Mouse (Mus musculus) left cerebral cortex, postnatal 14 days (tissue): Measurements from ENCODE around the gene Pfn4. TPM values are rescaled to one million over a fixed set of nuclear protein-coding genes. Genes with fewer than 3 reads are reported as not detected.
"Not testable (repeated sequence)": the region's sequence is repeated elsewhere in the genome, so short reads cannot be mapped to it uniquely, and the experiment has no call there.

Experiments used
- DNase-seq, 2 experiments: peaks; one replicate each; pipeline ENCODE4 v3.0.0; 2021 to 2022; ENCODE audit warnings: low spot score in 2 of 2, mixed read lengths in 1 of 2
- intact Hi-C: fragments of 180-260 bp; cut with DNase I; formaldehyde crosslinking; loops from one replicate; pipeline ENCODE4 v1.15.1; 2025
- long read RNA-seq, 2 experiments: library from polyadenylated mRNA; stranded (forward); transcript quantifications; one replicate each; pipeline ENCODE4 v2.0.0; 2021
- total RNA-seq, 2 experiments: library from RNA; stranded (reverse); gene quantifications; 2 replicates each; pipeline ENCODE4 v1.2.3; 2021

Gene Pfn4
- total RNA-seq = 10 to 100 TPM; 11.3 to 13.0 TPM
- long read RNA-seq, experiment 1, transcript Pfn4-201 (4 exons, 1,306 nt) = major isoform, 12 of 12 reads
- long read RNA-seq, experiment 1, partial matches to known transcripts = 0 of 12 reads
- long read RNA-seq, experiment 1, other reads (novel, unspliced or antisense) = 0 of 12 reads
- long read RNA-seq, experiment 2, transcript Pfn4-201 (4 exons, 1,306 nt) = major isoform, 7 of 11 reads
- long read RNA-seq, experiment 2, partial matches to known transcripts = 2 of 11 reads
- long read RNA-seq, experiment 2, other reads (novel, unspliced or antisense) = 2 of 11 reads

- peak; percentile 97 to 99 for DNase-seq
- intact Hi-C loops = loop anchor here (5.0 kb wide), 1 partner anchor 46 kb away; no protein-coding TSS in a partner anchor
Observed at GRCm38 (mm10) chr12:4768492-4769332, at the start of gene Pfn4, which contains the start of gene Fam228b. TSS of gene Pfn4 (plus strand) at chr12:4769022. TSS of gene Fam228b (minus strand) at chr12:4769267.

GRCm38 (mm10) chr12:4719066-4719761, 49.6 kb upstream of the Pfn4 start:
- DNase-seq = no peak

GRCm38 (mm10) chr12:4719762-4720754, 48.8 kb upstream of the Pfn4 start:
- DNase-seq = no peak
- intact Hi-C loops = loop anchor here (5.0 kb wide), 1 partner anchor 47 kb away; the partner anchor contains the start of genes Fam228b and Pfn4

More at GRCm38 (mm10) chr12:4719066-4719761, 49.6 kb upstream of the Pfn4 start:
- intact Hi-C loops = no loop called here

GRCm38 (mm10) chr12:4729165-4729564, 39.7 kb upstream of the Pfn4 start:
- intact Hi-C loops = no loop called here
- no peak for DNase-seq

- DNase-seq = no peak
- intact Hi-C loops = no loop called here
Observed at GRCm38 (mm10) chr12:4731629-4732028, 37.2 kb upstream of the Pfn4 start.

- intact Hi-C loops = no loop called here
- DNase-seq = no peak
Observed at GRCm38 (mm10) chr12:4732332-4732731, 36.5 kb upstream of the Pfn4 start.

- intact Hi-C loops = no loop called here
- DNase-seq = no peak
Observed at GRCm38 (mm10) chr12:4738031-4738576, 30.7 kb upstream of the Pfn4 start, which contains the start of gene Fam228a. TSS of gene Fam228a (minus strand) at chr12:4738430.

- intact Hi-C loops = no loop called here
Observed at GRCm38 (mm10) chr12:4740823-4741222, 28.0 kb upstream of the Pfn4 start.

GRCm38 (mm10) chr12:4742183-4742582, 26.6 kb upstream of the Pfn4 start:
- intact Hi-C loops = no loop called here
- no peak for DNase-seq

More at GRCm38 (mm10) chr12:4740823-4741222, 28.0 kb upstream of the Pfn4 start:
- no peak for DNase-seq

GRCm38 (mm10) chr12:4744486-4744885, 24.3 kb upstream of the Pfn4 start:
- peak in 1 of 2 experiments; percentile 7 for DNase-seq

GRCm38 (mm10) chr12:4754451-4754850, 14.4 kb upstream of the Pfn4 start:
- DNase-seq, intact Hi-C loops: not testable (repeated sequence)

More at GRCm38 (mm10) chr12:4744486-4744885, 24.3 kb upstream of the Pfn4 start:
- intact Hi-C loops = no loop called here

GRCm38 (mm10) chr12:4757060-4757459, 11.8 kb upstream of the Pfn4 start:
- intact Hi-C loops = no loop called here
- DNase-seq = no peak

- intact Hi-C loops = loop anchor here (5.0 kb wide), 1 partner anchor 47 kb away; no protein-coding TSS in a partner anchor
- DNase-seq = no peak
Observed at GRCm38 (mm10) chr12:4769333-4769723, 506 bp downstream of the Pfn4 start.

- intact Hi-C loops = no loop called here
- no peak for DNase-seq
Observed at GRCm38 (mm10) chr12:4774895-4775587, 6.2 kb downstream of the Pfn4 start.

- intact Hi-C loops = no loop called here
- no peak for DNase-seq
Observed at GRCm38 (mm10) chr12:4775588-4775949, 6.7 kb downstream of the Pfn4 start.

GRCm38 (mm10) chr12:4777734-4778133, 8.9 kb downstream of the Pfn4 start:
- DNase-seq = no peak
- intact Hi-C loops = no loop called here

- DNase-seq = no peak
- intact Hi-C loops = no loop called here
Observed at GRCm38 (mm10) chr12:4780245-4780644, 11.4 kb downstream of the Pfn4 start.

- intact Hi-C loops = no loop called here
- no peak for DNase-seq
Observed at GRCm38 (mm10) chr12:4781270-4781669, 12.4 kb downstream of the Pfn4 start.
